Mouse (Mus musculus) bone marrow macrophage, adult 2 months (primary cell): ENCODE results near the gene Tead1. TPM values are rescaled to one million over a fixed set of nuclear protein-coding genes. Genes with fewer than 3 reads are reported as not detected.

ENCODE experiments used
- H3K27ac ChIP-seq: 2 replicates; pipeline ENCODE4 v1.5.1; 2012; ENCODE audit warnings: low read depth, low read length; ENCODE audit not compliant: insufficient read depth
- H3K4me1 ChIP-seq: 2 replicates; pipeline ENCODE4 v1.6.1; 2012; ENCODE audit warnings: low read length; ENCODE audit not compliant: control insufficient read depth, insufficient read depth
- H3K4me3 ChIP-seq: 2 replicates; pipeline ENCODE4 v1.5.1; 2012; ENCODE audit warnings: mild to moderate bottlenecking, low read length, moderate library complexity; ENCODE audit not compliant: insufficient read depth
- CTCF ChIP-seq: IDR thresholded peaks from 2 replicates; pipeline ENCODE4 v1.5.1; 2012; ENCODE audit warnings: low read depth, mild to moderate bottlenecking, low read length, moderate library complexity
- POLR2A ChIP-seq: IDR thresholded peaks from 2 replicates; pipeline ENCODE4 v1.6.1; 2012; ENCODE audit warnings: mild to moderate bottlenecking, low read depth, low read length, borderline replicate concordance
- polyA plus RNA-seq: library from polyadenylated mRNA; stranded (reverse); fragments of >200 nt; gene quantifications from 2 replicates; pipeline ENCODE4 v1.2.4, GENCODE M21; 2012; ENCODE audit not compliant: missing spikeins, insufficient read depth, insufficient read length

Tead1 gene
- polyA plus RNA-seq, 1 experiment, result 0.67 TPM

DNA sequence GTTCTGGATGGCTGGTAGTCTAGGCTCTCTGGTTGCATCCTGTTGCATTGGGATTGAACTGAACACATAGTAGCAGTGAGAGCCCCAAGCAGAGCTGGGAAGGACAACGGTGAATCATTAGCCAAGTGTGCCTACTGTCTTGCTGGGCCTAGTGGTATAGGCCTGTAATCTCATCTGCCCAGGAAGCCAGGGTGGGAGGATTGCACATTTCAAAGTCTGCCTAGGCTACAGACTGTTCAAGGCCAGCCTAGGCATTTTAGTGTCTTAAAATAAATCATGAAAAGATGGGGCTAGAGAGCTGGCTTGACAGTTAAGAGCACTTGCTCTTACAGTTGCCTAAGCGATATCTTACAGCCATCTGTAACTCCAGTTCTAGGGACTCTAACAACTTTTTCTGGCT is 217.2 kb downstream of the Tead1 start:
- Histone ChIP-seq H3K27ac (no peak overlapping the region), H3K4me1 (no peaks in the 10 kb centered on the region), H3K4me3 (no peak overlapping the region)
- TF ChIP-seq POLR2A, result no peak
- TF ChIP-seq CTCF, result no peak

DNA sequence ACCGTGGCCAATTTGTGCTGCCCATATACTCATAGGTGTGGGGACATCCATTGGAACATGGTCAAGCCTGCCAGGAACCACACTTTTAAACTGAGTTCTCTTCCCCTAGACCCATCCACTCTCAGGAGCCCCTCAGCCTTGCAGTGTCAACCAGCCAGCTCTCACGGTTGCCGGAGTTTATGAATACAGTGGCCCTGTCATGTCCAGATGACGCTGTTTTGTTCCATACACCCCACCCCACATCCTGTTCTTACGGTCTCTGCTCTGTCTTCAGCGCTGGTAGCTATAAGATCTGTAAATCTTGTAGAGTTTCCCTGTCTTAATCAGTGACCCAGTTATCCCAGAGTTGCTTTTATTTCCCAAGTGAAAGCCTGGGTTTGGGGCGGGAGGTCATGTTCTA is 222.6 kb downstream of the Tead1 start:
- H3K27ac ChIP-seq, result no peak overlapping the region
- H3K4me1 ChIP-seq, result no peaks in the 10 kb centered on the region
- TF ChIP-seq POLR2A (no peak), CTCF (no peak)
- H3K4me3 ChIP-seq, result no peak overlapping the region

GRCm38 (mm10) chr7:112906848-112907247 is 227.7 kb downstream of the Tead1 start:
- H3K27ac ChIP-seq, result no peak overlapping the region
- TF ChIP-seq CTCF, result no peak
- TF ChIP-seq POLR2A, result no peak
- no peaks in the 10 kb centered on the region for H3K4me1 ChIP-seq
- no peak overlapping the region for H3K4me3 ChIP-seq

- Histone ChIP-seq H3K4me1 (no peaks in the 10 kb centered on the region), H3K27ac (no peak overlapping the region), H3K4me3 (no peak overlapping the region)
- TF ChIP-seq POLR2A (no peak), CTCF (no peak)
Observed at GRCm38 (mm10) chr7:112907468-112907867, 228.3 kb downstream of the Tead1 start.

DNA sequence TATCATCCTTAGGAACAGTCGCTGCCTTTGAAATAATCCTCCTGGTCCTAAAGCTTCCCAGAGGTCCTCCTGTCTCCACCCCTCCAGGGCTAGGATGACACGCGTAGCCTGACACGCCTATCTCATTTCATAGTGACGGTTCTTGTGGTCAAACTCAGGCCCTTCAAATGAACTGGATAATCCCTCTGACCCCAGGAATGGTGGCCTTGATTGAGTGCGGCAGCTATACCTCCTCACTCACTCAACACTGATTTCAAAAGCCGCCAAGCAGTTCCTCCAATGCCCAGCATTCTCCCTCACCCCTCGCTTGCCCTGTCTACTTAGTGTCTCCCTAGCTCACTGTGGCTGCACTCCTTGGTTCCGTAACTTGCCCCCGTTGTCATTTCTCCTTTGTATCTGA is 230.0 kb downstream of the Tead1 start:
- H3K4me3 ChIP-seq, result no peak overlapping the region
- no peak overlapping the region for H3K27ac ChIP-seq
- no peaks in the 10 kb centered on the region for H3K4me1 ChIP-seq
- TF ChIP-seq CTCF (no peak), POLR2A (no peak)

DNA sequence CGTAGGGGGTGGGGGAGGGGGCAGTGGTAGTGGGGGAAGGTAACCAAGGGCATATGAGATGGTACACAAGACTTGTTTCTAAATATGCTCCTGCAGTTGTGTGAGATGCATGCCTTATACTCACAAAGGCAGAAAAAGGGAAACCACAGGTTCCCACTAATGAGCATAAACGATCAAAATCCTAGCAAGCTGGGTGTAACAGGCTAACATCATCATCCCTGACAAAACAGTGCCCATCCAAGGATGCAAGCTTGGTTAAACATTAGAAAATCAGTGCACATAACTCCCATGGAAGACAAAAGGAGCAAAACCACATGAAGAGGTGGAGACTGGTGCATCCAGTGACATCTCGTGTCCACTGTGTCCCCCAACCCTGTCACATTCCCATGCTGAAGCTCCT is 233.9 kb downstream of the Tead1 start:
- no peak overlapping the region for H3K27ac ChIP-seq
- H3K4me1 ChIP-seq, result no peaks in the 10 kb centered on the region
- H3K4me3 ChIP-seq, result no peak overlapping the region
- no peak for TF ChIP-seq POLR2A
- TF ChIP-seq CTCF, result no peak

GRCm38 (mm10) chr7:112915571-112915970 is 236.5 kb downstream of the Tead1 start:
- H3K4me1 ChIP-seq, result no peaks in the 10 kb centered on the region

GRCm38 (mm10) chr7:112917613-112918278 is 238.6 kb downstream of the Tead1 start:
- H3K4me1 ChIP-seq, result no peaks in the 10 kb centered on the region
- TF ChIP-seq CTCF, result no peak
- TF ChIP-seq POLR2A, result no peak
- no peak overlapping the region for H3K27ac ChIP-seq
- no peak overlapping the region for H3K4me3 ChIP-seq

More at GRCm38 (mm10) chr7:112915571-112915970, 236.5 kb downstream of the Tead1 start:
- Histone ChIP-seq H3K4me3 (no peak overlapping the region), H3K27ac (no peak overlapping the region)
- TF ChIP-seq CTCF, result no peak
- no peak for TF ChIP-seq POLR2A

- no peak for TF ChIP-seq CTCF
- no peak for TF ChIP-seq POLR2A
- H3K4me1 ChIP-seq, result no peaks in the 10 kb centered on the region
- no peak overlapping the region for H3K27ac ChIP-seq
- H3K4me3 ChIP-seq, result no peak overlapping the region
Observed at GRCm38 (mm10) chr7:112918279-112918991, 239.3 kb downstream of the Tead1 start.

- TF ChIP-seq CTCF (peak; percentile 56; the same call in 1 of the 2 replicates), POLR2A (no peak)
- no peak overlapping the region for H3K27ac ChIP-seq
- H3K4me1 ChIP-seq, result no peaks in the 10 kb centered on the region
- no peak overlapping the region for H3K4me3 ChIP-seq
Observed at GRCm38 (mm10) chr7:112919845-112920244, 240.7 kb downstream of the Tead1 start.
